Mouse (Mus musculus) cerebellum, postnatal 4 days (tissue): ENCODE measurements at regions not wholly inside any gene's neighbourhood (a gene's known extent, or its start where the extent isn't known, plus 50 kb on each side); places are given as distances from the start of the nearest gene placed in this dataset.

Experiments used
- DNase-seq, 2 experiments: peaks; one replicate each; pipeline ENCODE4 v3.0.0; 2022; ENCODE audit warnings: low spot score in 2 of 2, mixed read lengths in 1 of 2

DNA sequence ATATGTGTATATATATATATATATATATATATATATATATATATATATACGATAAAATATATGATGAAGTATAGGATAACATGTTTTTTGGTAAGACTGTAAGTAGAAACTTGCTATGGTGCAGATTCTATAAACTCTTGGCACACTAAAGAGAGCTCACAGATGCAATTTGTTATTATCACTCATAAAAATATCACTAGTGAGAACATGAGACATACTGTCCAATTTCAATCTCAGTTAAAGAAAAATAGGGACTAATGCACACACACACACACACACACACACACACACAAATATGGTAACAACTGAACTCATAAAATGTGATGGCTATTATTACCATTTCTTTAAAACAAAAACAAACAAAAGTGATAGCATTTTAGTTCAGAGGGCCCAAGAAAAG, 292.0 kb downstream of the Cd47 start:
- no peak for DNase-seq

DNA sequence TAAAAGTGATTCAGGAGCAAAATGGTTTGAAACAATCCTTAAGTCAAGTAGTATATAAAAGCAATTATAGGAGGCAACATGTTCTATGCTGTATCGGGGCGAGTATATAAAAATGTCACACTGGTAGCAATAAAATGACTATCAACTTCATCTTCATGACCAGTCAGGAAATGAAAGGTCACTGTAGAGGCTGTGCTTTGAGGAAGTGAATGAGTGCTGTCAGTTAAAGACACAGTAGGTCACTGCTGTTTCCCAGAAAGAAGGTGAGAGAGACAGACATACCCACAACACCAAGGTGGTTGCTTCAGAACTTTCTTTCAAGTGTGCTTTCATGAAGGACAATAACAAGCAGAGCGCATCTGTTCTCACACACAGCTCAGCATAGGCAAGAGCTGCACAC, 292.4 kb downstream of the Cd47 start:
- no peak for DNase-seq

DNA sequence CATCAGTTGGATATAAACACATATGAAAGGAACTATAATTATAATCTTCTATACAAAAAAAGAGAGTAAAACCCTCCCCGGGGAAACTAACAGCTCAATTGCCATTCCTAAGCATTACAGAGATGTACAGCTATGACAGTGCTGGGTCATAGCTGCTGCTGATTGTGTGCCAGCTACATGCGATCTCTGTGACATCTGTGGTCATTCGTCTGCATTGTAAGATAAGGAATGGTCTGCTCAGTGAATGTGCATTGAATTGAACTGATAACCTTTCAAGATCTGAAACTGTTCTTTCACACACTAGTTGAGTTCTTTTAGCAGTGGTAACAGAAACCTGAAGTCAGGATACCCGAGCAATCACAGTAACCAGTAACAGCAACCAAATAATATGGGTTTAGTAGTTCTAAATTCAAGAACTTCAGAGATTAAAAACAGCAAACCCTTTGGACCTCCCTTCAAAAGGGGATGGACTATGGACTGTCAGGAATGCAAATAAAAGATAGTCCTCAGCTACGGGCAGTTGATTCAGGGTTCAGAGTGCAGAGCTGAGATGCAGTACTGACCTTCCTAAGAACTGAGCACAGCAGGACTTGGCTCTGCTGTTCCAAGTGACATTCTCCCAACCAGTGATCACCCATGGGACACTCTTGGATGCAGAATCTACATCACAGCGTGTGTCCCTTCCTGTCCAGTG, 295.7 kb downstream of the Cd47 start:
- no peak for DNase-seq

DNA sequence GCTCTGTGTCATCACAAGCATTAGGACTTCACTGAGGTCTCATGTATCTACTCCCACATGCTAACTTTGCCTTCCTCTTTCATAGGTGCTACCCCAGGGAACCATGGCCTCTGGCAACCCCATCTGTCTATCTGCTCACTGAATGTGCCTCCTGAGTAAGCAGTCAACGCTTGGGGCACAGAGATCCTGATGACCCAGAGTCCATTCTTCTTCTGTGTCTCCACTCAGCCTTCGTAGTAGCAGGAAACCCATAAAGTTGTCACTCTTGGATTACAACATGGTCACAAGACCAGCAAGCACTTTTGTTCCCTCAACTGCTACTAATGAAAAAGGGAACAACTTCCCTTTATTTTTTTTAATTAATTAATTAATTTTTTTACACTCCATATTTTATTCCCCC, 296.2 kb downstream of the Cd47 start:
- DNase-seq: no peak

DNA sequence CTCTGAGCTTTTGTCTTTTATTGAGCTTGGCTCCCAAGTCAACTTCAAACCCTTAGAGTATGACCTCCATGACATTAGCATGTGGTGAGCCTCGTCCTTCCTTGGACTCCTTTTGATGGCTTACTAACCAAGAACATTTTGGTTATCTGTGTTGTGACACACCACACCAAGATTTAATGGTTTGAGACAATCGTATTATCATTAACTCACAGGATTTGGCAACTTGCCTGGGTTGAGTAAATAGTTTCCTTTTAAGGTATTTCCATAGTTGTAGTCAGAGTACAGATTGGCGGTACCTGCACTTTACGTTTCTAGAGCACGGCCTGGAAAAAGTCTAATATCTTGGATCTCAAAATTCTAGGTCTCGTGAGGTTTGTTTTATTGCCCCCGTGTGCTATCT, 303.0 kb downstream of the Cd47 start:
- DNase-seq: no peak

DNA sequence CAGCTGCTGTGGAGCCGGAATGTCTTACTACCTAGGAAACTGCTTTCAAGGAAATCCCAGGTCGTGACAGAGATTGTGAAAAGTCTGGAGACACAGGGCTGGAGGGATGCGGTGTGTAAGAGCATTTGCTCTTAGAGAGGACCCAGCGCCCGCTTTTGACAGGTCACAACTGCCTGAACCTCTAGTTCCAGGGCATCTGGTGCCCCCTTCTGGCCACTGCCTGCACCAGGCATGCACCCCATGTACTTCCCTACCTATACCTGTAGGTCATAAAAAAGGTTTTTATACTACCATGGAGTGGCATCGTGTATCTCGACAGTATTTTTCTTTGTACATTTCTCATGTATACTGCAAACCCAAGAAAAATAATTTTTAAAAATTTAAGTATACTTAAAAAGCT, 314.0 kb downstream of the Bbx start:
- no peak for DNase-seq

DNA sequence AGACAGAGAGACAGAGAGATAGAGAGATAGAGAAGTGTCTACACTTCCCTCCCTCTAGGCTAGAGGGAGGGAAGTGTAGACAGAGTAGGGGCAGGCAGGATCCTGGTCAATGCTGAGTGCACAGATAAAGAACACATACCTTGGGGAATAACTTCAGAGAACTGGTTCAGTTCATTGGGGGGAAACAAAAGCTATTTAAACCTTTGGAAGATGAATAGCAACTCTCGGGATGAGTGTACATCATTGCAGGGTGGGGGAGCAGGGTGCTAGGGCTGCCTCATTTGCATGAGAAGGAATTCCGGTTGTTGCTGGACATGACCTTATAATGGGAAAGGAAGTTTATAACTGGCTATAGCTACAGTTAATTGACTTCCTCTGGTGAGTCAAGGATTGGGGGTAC, 309.7 kb downstream of the Bbx start:
- DNase-seq: no peak

DNA sequence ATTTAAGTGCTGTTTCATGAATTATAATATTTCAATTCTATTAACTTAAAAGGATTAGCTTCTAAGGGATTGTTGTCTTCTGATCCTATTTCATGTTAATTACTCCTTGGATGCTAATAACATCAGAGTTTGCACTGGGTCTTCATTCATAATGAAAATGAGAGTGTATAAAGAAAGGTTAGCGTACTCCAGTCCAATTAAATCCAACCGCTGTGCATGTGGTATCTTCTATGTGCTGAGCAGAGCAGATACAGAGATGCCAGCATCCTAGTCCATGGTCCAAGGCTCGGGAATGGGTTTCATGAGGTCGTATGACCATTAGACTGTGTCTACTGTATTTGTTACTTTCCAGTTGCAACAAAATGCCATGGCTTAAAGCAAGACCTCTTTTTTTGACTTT, 307.5 kb downstream of the Bbx start:
- DNase-seq: no peak

DNA sequence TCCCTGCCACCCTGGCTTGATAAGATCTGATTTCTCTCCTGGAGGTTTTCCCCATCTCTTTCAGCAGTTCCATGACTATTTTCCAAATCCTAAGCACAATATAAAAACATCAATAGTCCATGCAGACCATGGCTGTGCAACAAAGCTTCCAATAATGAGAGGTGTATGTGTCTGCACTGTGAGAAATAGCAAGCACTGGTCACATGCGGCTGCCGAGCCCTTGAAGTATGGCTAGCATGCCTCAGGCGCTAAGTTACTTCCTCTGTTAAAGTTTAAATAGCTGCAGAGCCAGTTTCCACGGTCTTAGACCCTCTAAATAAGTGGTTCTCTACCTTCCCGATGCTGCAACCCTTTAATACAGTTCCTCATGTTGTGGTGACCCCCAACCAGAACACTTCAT, 306.6 kb downstream of the Bbx start:
- DNase-seq: no peak

DNA sequence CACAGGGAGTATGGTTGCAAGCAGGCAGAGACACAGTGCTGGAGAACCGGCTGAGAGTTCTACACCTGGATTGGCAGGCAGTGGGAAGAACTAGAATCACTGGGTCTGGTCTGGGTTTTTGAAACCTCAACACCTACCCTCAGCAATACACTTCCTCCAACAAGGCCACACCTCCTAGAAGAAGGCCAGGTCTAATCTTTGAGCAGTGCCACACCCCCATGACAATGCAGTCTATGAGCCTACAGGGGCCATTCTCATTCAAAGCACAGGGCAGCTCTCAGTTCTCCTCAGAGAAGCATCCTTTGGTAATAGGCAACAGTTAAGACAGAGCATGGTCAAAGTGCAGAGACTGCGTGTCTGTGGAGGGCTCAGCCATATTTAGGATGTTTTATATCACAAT, 300.8 kb downstream of the Bbx start:
- DNase-seq: no peak
